Mouse (Mus musculus) C2C12 (cell line): Measurements from ENCODE around the gene Tmem158.

Experiments used
- CEBPB ChIP-seq: IDR thresholded peaks from one replicate; pipeline ENCODE4 v1.6.1; 2011; ENCODE audit warnings: low read depth, mild to moderate bottlenecking, control low read depth, moderate library complexity
- CTCF ChIP-seq: IDR thresholded peaks from one replicate; pipeline ENCODE4 v1.5.1; 2011; ENCODE audit not compliant: control insufficient read depth, insufficient read depth, insufficient read length
- MAX ChIP-seq: IDR thresholded peaks from one replicate; pipeline ENCODE4 v1.6.1; 2011; ENCODE audit warnings: mild to moderate bottlenecking, control low read depth
- USF1 ChIP-seq: IDR thresholded peaks from one replicate; pipeline ENCODE4 v1.6.1; 2011; ENCODE audit warnings: low read depth, mild to moderate bottlenecking, control low read depth, moderate library complexity

- no peak for TF ChIP-seq CTCF
- no peak for TF ChIP-seq MAX
- no peak for TF ChIP-seq CEBPB
- TF ChIP-seq USF1 = no peak
These were observed 1.8 kb downstream of the Tmem158 start for GRCm38 (mm10) chr9:123258796-123259195.
